Mouse (Mus musculus) frontal cortex, adult (tissue): ENCODE measurements around the gene Oma1.

Source experiments
- ATAC-seq: cut with Nextera tagmentation; 2 replicates; pipeline ENCODE4 v1.9.2; 2017; ENCODE audit warnings: mild to moderate bottlenecking, moderate library complexity, mixed read lengths; ENCODE audit not compliant: low TSS enrichment

Oma1 gene

GRCm38 (mm10) chr4:103358941-103359448, 45.4 kb downstream of the Oma1 start:
- ATAC-seq: no peak

- no peak for ATAC-seq
Measured at GRCm38 (mm10) chr4:103382171-103382570, 68.6 kb downstream of the Oma1 start.

GRCm38 (mm10) chr4:103385031-103385430, 71.4 kb downstream of the Oma1 start:
- ATAC-seq: no peak

- ATAC-seq: no peak
Measured at GRCm38 (mm10) chr4:103385835-103386787, 72.5 kb downstream of the Oma1 start.

GRCm38 (mm10) chr4:103387292-103387691, 73.7 kb downstream of the Oma1 start:
- ATAC-seq: no peak

- no peak for ATAC-seq
Measured at GRCm38 (mm10) chr4:103388530-103389178, 75.0 kb downstream of the Oma1 start.

GRCm38 (mm10) chr4:103389583-103389982, 76.0 kb downstream of the Oma1 start:
- no peak for ATAC-seq

GRCm38 (mm10) chr4:103390499-103390898, 76.9 kb downstream of the Oma1 start:
- no peak for ATAC-seq

GRCm38 (mm10) chr4:103395066-103395465, 81.5 kb downstream of the Oma1 start:
- ATAC-seq: no peak

- ATAC-seq: no peak
Measured at GRCm38 (mm10) chr4:103395905-103396304, 82.3 kb downstream of the Oma1 start.

- ATAC-seq: no peak
Measured at GRCm38 (mm10) chr4:103396876-103397275, 83.3 kb downstream of the Oma1 start.

GRCm38 (mm10) chr4:103402581-103402980, 89.0 kb downstream of the Oma1 start:
- ATAC-seq: no peak

GRCm38 (mm10) chr4:103405321-103405720, 91.7 kb downstream of the Oma1 start:
- no peak for ATAC-seq

- no peak for ATAC-seq
Measured at GRCm38 (mm10) chr4:103410217-103410799, 96.7 kb downstream of the Oma1 start.
